Mouse (Mus musculus) cerebellum, adult 2 months (tissue): Measurements from ENCODE around the gene Slc38a2.

Source experiments
- CTCF ChIP-seq: fragments of 200-500 bp; IDR thresholded peaks from 2 replicates; pipeline ENCODE4 v1.5.1; 2011; ENCODE audit warnings: low read depth, mild to moderate bottlenecking, control low read depth, low read length, moderate library complexity, borderline replicate concordance; ENCODE audit not compliant: insufficient read depth
- POLR2A ChIP-seq: fragments of 200-500 bp; IDR thresholded peaks from 2 replicates; pipeline ENCODE4 v1.6.1; 2011; ENCODE audit warnings: low read length, control low read depth, borderline replicate concordance; ENCODE audit not compliant: insufficient read depth

GRCm38 (mm10) chr15:96734423-96734822, 34.9 kb upstream of the Slc38a2 start:
- TF ChIP-seq CTCF (no peak), POLR2A (no peak)
